Mouse (Mus musculus): ENCODE results near the gene Hist1h4i. TPM values are rescaled to one million over a fixed set of nuclear protein-coding genes. Genes with fewer than 3 reads are reported as not detected.

Hist1h4i gene
- polyA plus RNA-seq, 1 experiment, result 31.8 TPM

DNA sequence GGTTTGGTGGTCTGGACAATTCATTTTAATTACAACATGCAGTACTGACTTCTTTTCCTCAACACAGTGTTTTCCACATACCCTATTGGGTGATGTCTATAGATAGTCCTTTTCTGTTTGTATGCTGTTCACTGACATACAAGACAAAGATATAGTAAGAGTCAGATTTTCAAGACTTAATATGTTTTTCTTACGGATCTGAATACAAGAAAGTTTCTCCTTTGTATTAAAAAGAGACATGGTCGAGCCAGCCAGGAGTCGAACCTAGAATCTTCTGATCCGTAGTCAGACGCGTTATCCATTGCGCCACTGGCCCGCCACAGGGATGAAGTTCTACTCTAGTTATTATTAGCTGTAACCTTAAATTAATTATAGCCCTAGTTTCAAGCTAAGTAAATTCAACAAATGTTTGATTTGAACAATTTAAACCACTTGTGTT, 20.2 kb downstream of the Hist1h4i start:
- no peak for TF ChIP-seq MYOD1 (IDR thresholded peaks at IDR 0.05; ENCODE audit: control insufficient read depth, insufficient read length, low read depth)
- TF ChIP-seq CEBPB (IDR thresholded peaks at IDR 0.05; ENCODE audit: low read depth), result peak; percentile 6
- no peak for TF ChIP-seq CTCF (IDR thresholded peaks at IDR 0.05; ENCODE audit: control insufficient read depth, insufficient read depth, insufficient read length)
- no peak for TF ChIP-seq MYOG (IDR thresholded peaks at IDR 0.05; ENCODE audit: control insufficient read depth, extremely low read depth, insufficient read length)
- Histone ChIP-seq H3ac (ENCODE audit: control insufficient read depth, insufficient read length, low read depth) (no peak overlapping the region), H3K79me2 (ENCODE audit: control insufficient read depth, insufficient read depth) (no peaks in the 10 kb centered on the region), H3K27me3 (ENCODE audit: control insufficient read depth, insufficient read depth, insufficient read length) (no peaks in the 10 kb centered on the region), H3K4me3 (ENCODE audit: insufficient read depth, poor library complexity, severe bottlenecking) (peak overlapping the region; percentile 39), H3K79me3 (ENCODE audit: low read depth) (no peaks in the 10 kb centered on the region), H3K36me3 (ENCODE audit: control insufficient read depth, insufficient read depth) (no peaks in the 10 kb centered on the region)

DNA sequence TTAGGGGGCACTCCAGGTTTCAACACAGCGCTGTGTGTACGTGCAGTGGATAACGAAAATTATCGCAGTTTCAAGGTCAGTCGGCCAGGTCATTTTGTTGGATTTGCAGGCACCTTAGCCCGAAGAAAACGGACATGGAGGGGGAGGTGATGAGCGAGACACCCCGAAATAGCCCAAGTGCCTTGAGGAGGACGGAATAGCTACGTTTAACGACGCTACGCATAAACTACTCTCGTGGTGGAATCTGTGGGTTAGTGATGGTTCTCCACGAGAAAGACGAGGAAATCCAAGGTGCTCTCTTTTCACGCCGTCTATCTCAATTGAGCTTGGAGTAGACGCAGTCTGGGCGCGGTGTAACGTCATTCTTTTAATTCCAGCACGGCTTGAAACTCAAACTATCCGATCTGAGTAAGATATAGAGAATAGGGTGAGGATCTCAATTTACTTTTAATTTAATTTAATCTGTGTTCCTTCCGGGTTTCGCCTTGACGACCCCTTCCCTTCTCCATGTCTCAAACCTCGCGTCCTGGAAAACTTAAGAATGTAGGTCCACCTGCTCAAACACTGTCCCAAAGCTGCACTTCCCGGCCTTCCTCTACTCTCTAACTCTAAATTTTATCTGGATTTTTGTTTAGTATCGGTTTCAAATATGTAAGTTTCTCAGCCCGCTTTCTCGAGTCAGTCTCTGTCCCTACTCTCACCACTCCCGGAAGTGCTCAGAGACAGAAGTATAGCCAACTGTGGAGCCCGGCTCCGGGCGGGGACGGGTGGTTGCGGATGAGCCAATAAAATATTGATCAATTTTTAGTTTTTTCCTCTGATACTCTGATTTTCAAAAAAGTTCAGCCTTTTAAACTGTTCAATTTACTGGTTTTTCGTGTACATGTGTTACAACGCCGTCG, 21.0 kb downstream of the Hist1h4i start:
- no peaks in the 10 kb centered on the region for H3K27me3 ChIP-seq (ENCODE audit: control insufficient read depth, insufficient read depth, insufficient read length)
- H3ac ChIP-seq (ENCODE audit: control insufficient read depth, insufficient read length, low read depth), result peak overlapping the region; percentile 42
- no peaks in the 10 kb centered on the region for H3K36me3 ChIP-seq (ENCODE audit: control insufficient read depth, insufficient read depth)
- H3K4me3 ChIP-seq (ENCODE audit: insufficient read depth, poor library complexity, severe bottlenecking), result no peak overlapping the region
- TF ChIP-seq CEBPB (IDR thresholded peaks at IDR 0.05; ENCODE audit: low read depth), result no peak
- TF ChIP-seq CTCF (IDR thresholded peaks at IDR 0.05; ENCODE audit: control insufficient read depth, insufficient read depth, insufficient read length), result no peak
- H3K79me3 ChIP-seq (ENCODE audit: low read depth), result no peaks in the 10 kb centered on the region
- H3K79me2 ChIP-seq (ENCODE audit: control insufficient read depth, insufficient read depth), result no peaks in the 10 kb centered on the region

DNA sequence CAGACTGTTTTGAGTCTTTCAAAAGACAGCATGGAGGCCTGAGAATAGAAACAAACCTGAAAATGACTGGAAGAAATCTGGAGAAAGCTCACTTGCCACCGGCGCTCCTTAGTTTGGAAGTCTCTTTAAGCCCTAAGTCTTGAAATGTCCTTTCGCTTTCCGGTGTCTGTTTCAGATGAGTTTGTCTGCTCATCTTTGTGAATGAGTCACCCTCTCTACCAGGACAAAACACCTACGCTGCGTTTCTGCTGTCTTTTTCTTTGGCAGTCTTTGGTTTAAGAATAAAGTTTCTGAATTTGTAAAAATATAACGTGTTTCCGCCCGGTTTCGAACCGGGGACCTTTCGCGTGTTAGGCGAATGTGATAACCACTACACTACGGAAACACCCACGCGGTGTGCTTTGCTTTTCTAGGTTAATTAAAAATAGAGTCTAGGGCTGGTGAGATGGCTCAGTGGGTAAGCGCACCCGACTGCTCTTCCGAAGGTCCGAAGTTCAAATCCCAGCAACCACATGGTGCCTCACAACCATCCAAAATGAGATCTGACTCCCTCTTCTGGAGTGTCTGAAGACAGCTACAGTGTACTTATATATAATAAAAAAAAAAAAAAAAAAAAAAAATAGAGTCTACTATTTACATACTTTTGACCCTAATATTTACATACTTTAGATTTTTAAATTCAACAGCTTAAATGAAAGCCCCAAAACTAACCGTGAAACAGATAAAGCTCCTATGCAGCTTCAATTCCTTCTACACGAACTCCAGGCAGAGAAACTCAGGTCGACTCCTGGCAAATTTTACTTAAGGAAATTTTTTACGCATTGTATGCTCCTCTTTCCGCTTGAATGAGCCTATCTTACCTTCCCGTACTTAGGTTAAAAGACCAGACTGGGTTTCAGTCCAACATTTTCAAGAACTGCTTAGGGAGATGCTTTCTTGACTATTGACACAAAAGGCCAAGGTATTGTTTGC, 25.4 kb downstream of the Hist1h4i start:
- Histone ChIP-seq H3K79me3 (ENCODE audit: low read depth) (no peaks in the 10 kb centered on the region), H3K4me3 (ENCODE audit: insufficient read depth, poor library complexity, severe bottlenecking) (no peak overlapping the region), H3ac (ENCODE audit: control insufficient read depth, insufficient read length, low read depth) (no peak overlapping the region), H3K27me3 (ENCODE audit: control insufficient read depth, insufficient read depth, insufficient read length) (no peaks in the 10 kb centered on the region), H3K36me3 (ENCODE audit: control insufficient read depth, insufficient read depth) (no peaks in the 10 kb centered on the region), H3K79me2 (ENCODE audit: control insufficient read depth, insufficient read depth) (no peaks in the 10 kb centered on the region)
- TF ChIP-seq CTCF (IDR thresholded peaks at IDR 0.05; ENCODE audit: control insufficient read depth, insufficient read depth, insufficient read length) (no peak), MYOD1 (IDR thresholded peaks at IDR 0.05; ENCODE audit: control insufficient read depth, insufficient read length, low read depth) (no peak), FOSL1 (IDR thresholded peaks at IDR 0.05; ENCODE audit: insufficient read depth, low read length, poor library complexity, severe bottlenecking) (no peak), CEBPB (IDR thresholded peaks at IDR 0.05; ENCODE audit: low read depth) (no peak), MAX (IDR thresholded peaks at IDR 0.05) (no peak), USF1 (IDR thresholded peaks at IDR 0.05; ENCODE audit: low read depth) (no peak), MYOG (IDR thresholded peaks at IDR 0.05; ENCODE audit: control insufficient read depth, extremely low read depth, insufficient read length) (no peak)

DNA sequence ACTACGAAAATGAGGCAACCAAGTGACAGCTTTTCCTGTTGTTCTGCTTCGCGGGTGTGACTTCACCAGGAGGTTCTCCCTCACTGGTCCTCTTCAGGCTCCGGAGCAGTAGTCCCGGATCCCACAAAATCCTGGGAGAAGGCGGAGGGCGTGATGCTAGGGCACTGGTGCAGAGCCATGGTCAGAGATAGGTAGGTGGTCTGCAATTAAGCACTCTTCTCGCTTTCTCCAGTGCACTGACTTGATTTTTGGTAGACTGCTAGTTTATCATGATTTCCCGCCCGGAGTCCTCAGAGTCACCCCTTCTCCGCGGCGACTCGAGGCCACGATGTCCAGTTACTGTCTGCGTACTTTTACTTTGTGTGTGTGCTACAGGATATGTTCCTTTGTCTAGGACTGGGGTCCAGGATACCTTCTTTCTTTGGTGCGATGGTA, 26.7 kb downstream of the Hist1h4i start:
- Histone ChIP-seq H3K79me2 (ENCODE audit: control insufficient read depth, insufficient read depth) (no peaks in the 10 kb centered on the region), H3K4me3 (ENCODE audit: insufficient read depth, poor library complexity, severe bottlenecking) (no peak overlapping the region), H3K36me3 (ENCODE audit: control insufficient read depth, insufficient read depth) (no peaks in the 10 kb centered on the region), H3K27me3 (ENCODE audit: control insufficient read depth, insufficient read depth, insufficient read length) (peaks cover 5% of the 10 kb centered on the region), H3ac (ENCODE audit: control insufficient read depth, insufficient read length, low read depth) (no peak overlapping the region), H3K79me3 (ENCODE audit: low read depth) (no peaks in the 10 kb centered on the region)
- TF ChIP-seq CEBPB (IDR thresholded peaks at IDR 0.05; ENCODE audit: low read depth) (no peak), FOSL1 (IDR thresholded peaks at IDR 0.05; ENCODE audit: insufficient read depth, low read length, poor library complexity, severe bottlenecking) (no peak), CTCF (IDR thresholded peaks at IDR 0.05; ENCODE audit: control insufficient read depth, insufficient read depth, insufficient read length) (no peak)

DNA sequence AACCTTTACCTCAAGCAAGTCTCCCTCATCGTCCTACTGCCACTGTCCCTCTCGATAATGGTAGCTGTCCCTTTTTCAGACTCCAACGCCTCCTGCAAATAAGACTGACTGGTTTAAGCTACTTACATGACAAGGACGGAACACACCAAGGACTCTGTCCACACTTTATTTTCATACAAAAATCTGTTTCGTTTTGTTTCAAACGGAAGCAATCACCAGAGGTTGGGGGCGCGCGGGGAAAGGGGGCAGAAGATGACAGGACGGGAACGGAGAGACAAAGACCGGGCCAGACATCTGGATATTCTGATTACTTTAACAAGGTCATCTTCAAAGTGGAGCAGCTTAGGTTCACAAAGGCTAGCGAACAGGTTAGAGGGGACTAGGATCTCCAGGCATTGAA, 27.4 kb downstream of the Hist1h4i start:
- no peak overlapping the region for H3K4me3 ChIP-seq (ENCODE audit: insufficient read depth, poor library complexity, severe bottlenecking)
- H3K79me3 ChIP-seq (ENCODE audit: low read depth), result no peaks in the 10 kb centered on the region
- no peaks in the 10 kb centered on the region for H3K36me3 ChIP-seq (ENCODE audit: control insufficient read depth, insufficient read depth)
- H3K79me2 ChIP-seq (ENCODE audit: control insufficient read depth, insufficient read depth), result no peaks in the 10 kb centered on the region
- no peak for TF ChIP-seq USF1 (IDR thresholded peaks at IDR 0.05; ENCODE audit: low read depth)
- TF ChIP-seq MYOD1 (IDR thresholded peaks at IDR 0.05; ENCODE audit: control insufficient read depth, insufficient read length, low read depth), result no peak
- TF ChIP-seq MAX (IDR thresholded peaks at IDR 0.05), result no peak
- no peak for TF ChIP-seq FOSL1 (IDR thresholded peaks at IDR 0.05; ENCODE audit: insufficient read depth, low read length, poor library complexity, severe bottlenecking)
- TF ChIP-seq MYOG (IDR thresholded peaks at IDR 0.05; ENCODE audit: control insufficient read depth, extremely low read depth, insufficient read length), result no peak
- TF ChIP-seq CEBPB (IDR thresholded peaks at IDR 0.05; ENCODE audit: low read depth), result no peak
- no peak for TF ChIP-seq CTCF (IDR thresholded peaks at IDR 0.05; ENCODE audit: control insufficient read depth, insufficient read depth, insufficient read length)
- no peak overlapping the region for H3ac ChIP-seq (ENCODE audit: control insufficient read depth, insufficient read length, low read depth)
- H3K27me3 ChIP-seq (ENCODE audit: control insufficient read depth, insufficient read depth, insufficient read length), result peaks cover 5% of the 10 kb centered on the region

All from C2C12 (cell line).